Mouse (Mus musculus): ENCODE data around the gene Sprr2j-ps. TPM values are rescaled to one million over a fixed set of nuclear protein-coding genes. Genes with fewer than 3 reads are reported as not detected.

Gene Sprr2j-ps
- not detected for total RNA-seq (2022)

DNA sequence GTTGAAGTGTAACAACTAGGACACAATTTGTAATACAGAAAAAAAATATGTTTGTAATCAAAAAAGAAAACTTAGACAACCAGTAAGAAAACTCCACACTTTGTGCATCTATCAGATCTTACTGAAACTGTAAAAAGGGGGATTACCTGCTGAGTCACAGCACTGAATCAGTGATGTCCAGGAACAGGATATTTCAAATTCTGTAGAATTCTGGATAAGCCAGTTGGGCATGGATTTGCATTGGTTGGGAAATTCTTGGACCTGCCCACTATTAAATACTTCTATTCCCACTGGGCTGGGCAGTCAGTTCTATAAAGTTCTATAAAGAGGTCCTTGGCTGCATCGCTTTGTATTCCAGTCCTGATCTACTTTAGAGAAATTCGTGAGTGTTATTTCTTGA is at the start of gene Sprr2j-ps:
Gene Sprr2j-ps, plus strand, starts transcription at position 301 of the 400 bp plus-strand sequence.
- DNase-seq (ENCODE audit: low spot score in 2 of 2), result no peak

DNA sequence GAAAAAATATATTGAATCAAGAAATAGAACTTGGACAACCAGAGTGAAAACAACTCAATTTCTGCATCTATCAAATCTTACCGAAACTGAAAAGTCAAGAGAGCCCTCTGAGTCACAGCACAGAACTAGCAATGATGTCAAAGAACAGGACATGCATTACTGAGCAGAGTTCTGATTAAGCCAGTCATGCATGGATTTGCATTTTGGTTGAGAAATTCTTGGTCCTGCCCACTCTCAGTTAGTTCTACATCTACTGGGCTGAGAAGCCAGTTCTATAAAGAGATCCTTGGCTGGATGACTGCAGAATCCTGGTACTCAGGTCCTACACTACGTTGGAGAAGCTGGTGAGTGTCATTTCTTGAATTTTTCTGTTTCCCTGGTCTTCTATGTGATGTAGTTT is 44.3 kb upstream of the Sprr2j-ps start:
- no peak for DNase-seq (ENCODE audit: low spot score in 2 of 2)

DNA sequence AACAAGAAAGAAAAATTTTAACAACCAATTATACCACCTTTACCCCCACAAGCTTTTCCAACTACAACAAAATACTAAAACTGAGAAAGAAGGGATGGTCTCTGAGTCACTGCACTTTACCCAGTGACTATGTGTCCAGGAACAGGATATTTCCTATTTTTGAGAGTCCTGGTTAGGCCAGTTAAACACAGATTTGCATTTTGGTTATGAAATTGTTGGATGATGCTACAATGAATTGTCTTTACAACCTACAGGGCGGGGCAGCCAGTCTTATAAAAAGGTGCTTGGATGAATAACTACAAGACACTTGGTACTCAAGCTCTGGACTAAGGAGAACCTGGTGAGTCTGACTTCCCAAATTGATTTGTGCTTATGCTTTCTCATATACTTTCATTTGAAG is 32.5 kb upstream of the Sprr2j-ps start, which contains the start of gene Sprr2h:
Gene Sprr2h, plus strand, starts transcription at position 301 of the 400 bp plus-strand sequence.
- DNase-seq (ENCODE audit: low spot score in 2 of 2), result no peak

DNA sequence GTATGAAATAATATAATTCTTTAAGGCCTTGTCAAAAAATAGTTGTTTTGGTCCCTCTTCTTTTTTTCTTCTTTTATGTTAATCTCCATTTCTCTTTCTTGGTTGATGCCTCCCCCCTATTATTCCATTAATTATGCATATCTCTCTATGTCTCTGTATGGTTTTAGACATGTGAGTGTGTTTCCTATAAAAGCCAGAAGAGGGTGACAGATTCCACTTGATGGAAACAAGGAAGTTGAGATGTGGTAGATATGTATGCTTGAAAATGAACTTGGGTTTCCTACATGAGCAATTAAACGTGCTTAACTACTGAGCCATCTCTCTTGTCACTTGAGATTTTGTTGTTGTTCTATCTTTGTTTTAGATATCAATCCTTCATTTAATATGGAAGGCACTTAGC is 23.6 kb upstream of the Sprr2j-ps start:
- DNase-seq (ENCODE audit: low spot score in 2 of 2), result no peak

DNA sequence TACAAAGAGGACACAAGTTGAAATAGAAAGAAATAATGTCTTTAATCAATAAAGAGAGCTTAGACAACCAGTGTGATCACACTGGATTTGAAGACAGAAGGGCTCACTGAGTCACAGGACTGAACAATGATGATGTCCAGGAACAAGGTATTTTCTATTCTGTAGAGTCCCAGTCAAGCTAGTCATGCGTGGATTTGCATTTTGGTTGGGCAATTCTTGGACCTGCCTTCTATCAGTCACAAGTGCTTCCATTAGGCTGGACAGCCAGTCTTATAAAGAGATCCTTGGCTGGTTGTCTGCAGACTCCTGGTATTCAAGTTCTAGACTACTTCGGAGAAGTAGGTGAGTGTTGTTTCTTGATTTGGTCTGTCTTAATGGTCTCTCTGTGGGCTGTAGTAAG is 10.2 kb upstream of the Sprr2j-ps start, which contains the start of gene Sprr2i:
Gene Sprr2i, plus strand, starts transcription at position 301 of the 400 bp plus-strand sequence.
- DNase-seq (ENCODE audit: low spot score in 2 of 2), result no peak

DNA sequence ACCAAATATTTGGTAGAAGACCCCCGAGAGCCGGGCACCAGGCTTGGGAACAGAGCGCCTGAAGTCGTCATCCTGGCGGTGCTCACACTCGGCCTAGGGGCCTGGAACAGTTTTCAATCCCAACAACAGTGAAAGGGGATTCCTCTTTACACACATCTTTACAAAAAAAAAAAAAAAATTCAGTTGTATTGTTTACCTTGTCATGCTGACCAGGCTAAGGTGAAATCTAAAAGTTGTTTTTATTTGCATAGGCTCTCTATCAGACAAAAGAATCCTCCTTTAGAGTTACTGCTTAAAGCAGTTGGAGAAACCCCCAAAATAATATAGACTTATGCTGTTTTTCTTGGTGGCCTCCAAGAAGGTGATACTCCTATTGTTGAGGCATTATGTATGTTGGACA is 11.4 kb downstream of the Sprr2j-ps start, which contains the start of gene Gm9774:
Gene Gm9774, minus strand, starts transcription at position 101 of the 400 bp plus-strand sequence.
- no peak for DNase-seq (ENCODE audit: low spot score in 2 of 2)

DNA sequence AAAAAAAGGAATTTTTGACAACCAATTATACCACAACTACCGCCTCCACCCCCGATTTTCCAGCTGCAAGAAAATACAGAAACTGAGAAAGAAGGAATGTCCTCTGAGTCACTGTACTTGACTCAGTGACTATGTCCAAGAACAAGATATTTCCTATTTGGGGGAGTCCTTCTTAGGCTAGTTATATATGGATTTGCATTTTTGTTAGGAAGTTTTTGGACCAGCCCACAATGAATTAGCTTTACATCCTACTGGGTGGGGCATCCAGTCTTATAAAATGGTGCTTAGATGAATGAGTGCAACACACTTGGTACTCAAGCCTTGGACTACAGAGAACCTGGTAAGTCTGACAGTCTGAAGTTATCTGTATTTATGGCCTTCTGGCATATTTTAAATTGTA is 14.4 kb downstream of the Sprr2j-ps start, which contains the start of gene Sprr2k:
Gene Sprr2k, plus strand, starts transcription at position 301 of the 400 bp plus-strand sequence.
- DNase-seq (ENCODE audit: low spot score in 2 of 2), result no peak

DNA sequence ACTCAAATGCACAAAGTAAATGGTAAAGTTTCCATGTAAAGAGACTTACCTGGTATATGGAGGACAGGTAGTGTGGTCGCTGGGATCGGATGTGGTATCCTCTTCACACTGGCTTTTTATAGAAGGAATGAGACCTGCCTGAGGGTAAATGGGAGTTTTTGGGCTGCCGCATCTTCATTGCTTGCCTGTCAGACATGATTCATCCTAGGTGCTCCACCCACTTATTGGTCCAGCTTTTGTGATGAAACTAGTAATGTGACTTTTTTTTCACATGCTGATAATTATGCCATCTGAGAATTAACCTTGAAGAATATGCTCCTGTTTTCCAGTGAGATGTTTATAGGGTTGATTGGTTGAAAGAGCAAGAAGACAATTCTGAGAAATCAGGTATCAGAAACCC is 20.8 kb downstream of the Sprr2j-ps start, which contains the start of gene Sprr1b:
Gene Sprr1b, minus strand, starts transcription at position 101 of the 400 bp plus-strand sequence.
- no peak for DNase-seq (ENCODE audit: low spot score in 2 of 2)

DNA sequence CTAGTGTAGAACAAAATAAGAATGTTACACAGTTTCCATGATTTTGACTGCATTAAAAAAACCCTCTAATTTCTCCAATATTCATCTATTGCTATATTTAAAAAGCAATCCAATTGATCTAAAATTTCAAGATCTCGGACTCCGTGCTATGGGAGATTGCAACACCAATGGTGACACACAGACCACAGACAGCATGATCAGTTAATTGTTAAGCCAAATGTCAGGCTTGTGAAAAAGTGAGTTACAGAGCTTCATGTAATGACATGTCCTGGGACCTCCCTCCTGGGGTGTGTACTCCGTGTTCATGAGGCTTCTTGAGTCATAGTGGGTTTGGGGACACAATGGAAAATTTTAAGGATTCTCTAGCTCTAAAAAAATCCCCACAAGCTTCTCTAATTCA is 22.3 kb downstream of the Sprr2j-ps start:
- no peak for DNase-seq (ENCODE audit: low spot score in 2 of 2)

DNA sequence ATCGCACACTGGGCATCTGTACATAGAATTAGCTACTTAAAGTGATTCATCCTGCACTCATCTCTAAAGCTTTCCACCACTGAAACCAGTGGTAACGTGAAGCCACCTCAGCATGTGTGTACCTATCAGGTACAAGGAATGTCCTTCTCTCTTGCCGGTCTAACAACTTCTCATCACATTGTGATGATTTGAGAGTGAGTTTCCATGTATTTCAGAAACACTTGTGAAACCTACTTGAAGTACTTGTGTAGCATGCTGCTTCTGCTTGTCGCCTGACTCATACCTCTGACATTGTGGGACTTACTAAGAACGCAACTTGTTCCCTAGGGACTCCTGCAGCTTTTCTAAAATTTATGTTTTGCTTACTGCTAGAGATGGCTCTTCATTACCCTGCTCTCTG is 37.3 kb downstream of the Sprr2j-ps start:
- no peak for DNase-seq (ENCODE audit: low spot score in 2 of 2)

DNA sequence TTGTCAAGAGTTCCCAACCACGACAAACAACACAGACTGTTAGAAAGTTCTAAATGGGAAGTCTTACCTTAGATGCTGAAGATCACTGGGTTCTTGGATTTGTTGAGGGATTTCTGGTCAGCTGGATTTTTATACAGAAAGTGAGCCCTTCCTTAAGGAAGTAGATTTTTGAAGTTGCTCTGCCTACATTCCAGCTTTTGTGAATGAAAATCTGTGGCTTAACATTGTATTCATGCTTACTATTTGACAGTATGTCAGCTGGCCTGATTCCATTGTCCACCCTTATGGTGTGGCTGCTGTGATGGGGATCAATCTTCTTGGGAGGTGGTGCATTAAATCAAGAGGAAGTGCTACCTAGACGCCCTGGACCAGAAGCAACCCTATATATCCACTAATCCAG is 40.7 kb downstream of the Sprr2j-ps start, which contains the start of gene Sprr3:
Gene Sprr3, minus strand, starts transcription at position 101 of the 400 bp plus-strand sequence.
- no peak for DNase-seq (ENCODE audit: low spot score in 2 of 2)

DNA sequence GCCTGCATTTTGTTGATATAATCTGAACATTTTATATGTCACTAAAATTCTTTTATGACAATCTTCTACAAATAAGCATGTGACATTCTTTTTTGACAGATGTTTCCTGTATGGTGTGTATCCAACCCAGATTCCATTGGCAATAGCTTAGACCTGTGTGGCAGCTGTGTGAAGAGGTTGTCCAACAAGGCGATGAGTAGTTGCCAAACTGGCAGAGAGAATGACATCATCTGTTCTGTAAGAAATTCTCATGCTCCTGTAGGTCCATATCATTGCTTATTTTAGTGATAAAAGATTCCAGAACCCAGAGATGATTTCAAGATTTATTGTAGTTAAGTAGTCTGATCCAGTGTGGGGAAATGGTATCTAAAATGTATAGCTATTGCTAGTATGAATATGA is 48.7 kb downstream of the Sprr2j-ps start:
- no peak for DNase-seq (ENCODE audit: low spot score in 2 of 2)

DNA sequence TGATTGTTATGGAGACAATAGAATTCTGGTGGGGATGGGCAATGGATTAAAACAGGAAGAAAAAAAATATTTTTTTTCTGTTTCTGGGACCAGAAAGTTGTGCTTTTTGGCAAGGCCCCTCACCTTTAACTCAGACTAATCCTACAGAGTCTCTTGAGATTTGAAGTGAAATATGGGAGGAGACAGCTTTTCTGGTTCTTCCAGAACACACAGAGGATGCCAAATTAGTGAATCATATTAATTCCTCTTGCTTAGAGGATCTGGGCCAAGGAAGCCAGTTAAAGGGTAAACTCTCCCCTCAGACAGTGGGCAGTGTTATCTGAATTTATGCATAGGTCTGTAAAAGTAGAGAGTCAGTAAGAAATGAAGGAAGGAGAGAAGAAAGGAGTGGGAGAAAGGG is 49.5 kb downstream of the Sprr2j-ps start:
- DNase-seq (ENCODE audit: low spot score in 2 of 2), result no peak

Other genes starting within 250 kb of the Sprr2j-ps start
- gene Sprr2a1, start 202.3 kb upstream of the Sprr2j-ps start, total RNA-seq (2022), result not detected
- not detected for gene Sprr2a2, start 202.2 kb upstream of the Sprr2j-ps start, total RNA-seq (2022)
- gene Sprr2a3, start 132.7 kb upstream of the Sprr2j-ps start, total RNA-seq (2022), result not detected
- not detected for gene Sprr2b, start 101.5 kb upstream of the Sprr2j-ps start, total RNA-seq (2022)
- gene Sprr2d, start 78.9 kb upstream of the Sprr2j-ps start, total RNA-seq (2022), result not detected
- not detected for gene Sprr2e, start 65.9 kb upstream of the Sprr2j-ps start, total RNA-seq (2022)
- not detected for gene Sprr2f, start 52.9 kb upstream of the Sprr2j-ps start, total RNA-seq (2022)
- not detected for gene Sprr2h, start 32.4 kb upstream of the Sprr2j-ps start, total RNA-seq (2022)
- gene Sprr2i, start 10.1 kb upstream of the Sprr2j-ps start, total RNA-seq (2022), result not detected
- gene Gm9774, start 11.3 kb downstream of the Sprr2j-ps start, total RNA-seq (2022), result 1 to 10 TPM; 2.3 to 7.0 (median 3.9) TPM
- gene Sprr2k, start 14.5 kb downstream of the Sprr2j-ps start, total RNA-seq (2022), result not detected
- gene Sprr1b, start 20.7 kb downstream of the Sprr2j-ps start, total RNA-seq (2022), result not detected
- not detected for gene Sprr3, start 40.6 kb downstream of the Sprr2j-ps start, total RNA-seq (2022)
- gene Sprr1a, start 67.8 kb downstream of the Sprr2j-ps start, total RNA-seq (2022), result not detected
- not detected for gene Sprr4, start 82.4 kb downstream of the Sprr2j-ps start, total RNA-seq (2022)
- gene 2310046K23Rik, start 116.4 kb downstream of the Sprr2j-ps start, total RNA-seq (2022), result not detected
- gene Ivl, start 155.7 kb downstream of the Sprr2j-ps start, total RNA-seq (2022), result not detected
- gene Smcp, start 170.9 kb downstream of the Sprr2j-ps start, total RNA-seq (2022), result not detected
- gene 2210017I01Rik, start 189.4 kb downstream of the Sprr2j-ps start, total RNA-seq (2022), result not detected
- gene Lce6a, start 203.6 kb downstream of the Sprr2j-ps start, total RNA-seq (2022), result not detected
- not detected for gene Lce1a1, start 230.2 kb downstream of the Sprr2j-ps start, total RNA-seq (2022)
- not detected for gene Lce1b, start 238.8 kb downstream of the Sprr2j-ps start, total RNA-seq (2022)

Measured in layer of hippocampus, adult 8-10 months (tissue).